Mouse (Mus musculus): ENCODE data around the gene Scarb2. TPM values are rescaled to one million over a fixed set of nuclear protein-coding genes. Genes with fewer than 3 reads are reported as not detected.
A peak's percentile ranks its signal among the peaks of the same experiment; 100 is the strongest.

Scarb2 gene
- polyA plus RNA-seq, 1 experiment from 2014 or later = 21.8 TPM

DNA sequence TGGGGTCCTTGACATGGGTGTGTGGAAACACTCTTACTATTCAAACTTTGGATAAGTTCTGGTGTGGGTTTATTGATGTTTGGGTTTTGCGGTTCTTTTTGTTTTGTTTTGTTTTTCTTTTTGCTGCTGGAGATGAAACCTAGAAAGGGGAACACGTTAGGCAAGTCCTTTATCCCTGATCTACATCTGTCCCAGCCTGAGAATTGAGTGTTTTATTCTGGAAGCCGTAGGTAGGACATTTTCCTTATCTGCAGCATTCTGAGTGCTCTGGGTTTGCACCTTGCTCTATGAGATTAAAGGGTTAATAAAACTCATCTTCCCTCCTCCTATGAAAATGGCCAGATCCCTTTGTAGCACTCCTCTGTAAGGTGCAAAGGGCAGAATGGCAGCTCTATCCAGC, 110.9 kb downstream of the Scarb2 start:
- H3K27ac ChIP-seq = no peak overlapping the region
- H3K9me3 ChIP-seq = no peaks in the 10 kb centered on the region
- WGBS = 85% methylated on average over 3 of the region's 3 CpGs
- no peaks in the 10 kb centered on the region for H3K4me1 ChIP-seq (replicated peaks)
- no peak overlapping the region for H3K4me3 ChIP-seq (replicated peaks)
- H3K27me3 ChIP-seq = peaks cover 34% of the 10 kb centered on the region
- H3K9ac ChIP-seq (replicated peaks) = no peak overlapping the region
- H3K4me2 ChIP-seq (replicated peaks) = no peak overlapping the region
- H3K36me3 ChIP-seq = no peaks in the 10 kb centered on the region
- ATAC-seq = no peak

GRCm38 (mm10) chr5:92393863-92394262, 112.8 kb downstream of the Scarb2 start:
- Histone ChIP-seq H3K27ac (no peak overlapping the region), H3K9me3 (no peaks in the 10 kb centered on the region), H3K9ac (replicated peaks) (no peak overlapping the region), H3K36me3 (no peaks in the 10 kb centered on the region), H3K4me1 (replicated peaks) (no peaks in the 10 kb centered on the region), H3K4me3 (replicated peaks) (no peak overlapping the region), H3K4me2 (replicated peaks) (no peak overlapping the region), H3K27me3 (peaks cover 40% of the 10 kb centered on the region)
- WGBS = 75% methylated on average over 10 of the region's 10 CpGs
- no peak for ATAC-seq

GRCm38 (mm10) chr5:92392542-92392941, 114.1 kb downstream of the Scarb2 start:
- no peaks in the 10 kb centered on the region for H3K4me1 ChIP-seq (replicated peaks)
- H3K27ac ChIP-seq = no peak overlapping the region
- peaks cover 40% of the 10 kb centered on the region for H3K27me3 ChIP-seq
- peak overlapping the region; percentile 41 for H3K4me2 ChIP-seq (replicated peaks)
- H3K9ac ChIP-seq (replicated peaks) = no peak overlapping the region
- peak overlapping the region; percentile 10 for H3K4me3 ChIP-seq (replicated peaks)
- 45% methylated on average over 18 of the region's 18 CpGs for WGBS
- H3K9me3 ChIP-seq = no peaks in the 10 kb centered on the region
- no peaks in the 10 kb centered on the region for H3K36me3 ChIP-seq
- ATAC-seq = no peak

Small RNA genes within 50 kb of the gene (microRNA-seq; reads per million reads assigned to microRNA genes)
- gene Mir6415 = not detected

Other genes starting within 250 kb of the Scarb2 start
- gene Naaa, start 228.7 kb downstream of the Scarb2 start, polyA plus RNA-seq (2015; fragmentation: Nextera tagmentation; extraction: Ambion mirVana) = 9.1 and 10.4 TPM in 2 replicates
- 32.6 and 34.2 TPM in 2 replicates for gene Sdad1, start 196.4 kb downstream of the Scarb2 start, polyA plus RNA-seq (2015; fragmentation: Nextera tagmentation; extraction: Ambion mirVana)
- gene Cxcl9, start 178.8 kb downstream of the Scarb2 start, polyA plus RNA-seq (2015; fragmentation: Nextera tagmentation; extraction: Ambion mirVana) = not detected in 2 replicates
- gene Art3, start 175.0 kb downstream of the Scarb2 start, polyA plus RNA-seq (2015; fragmentation: Nextera tagmentation; extraction: Ambion mirVana) = 2.9 and 5.6 TPM in 2 replicates
- gene Cxcl10, start 157.9 kb downstream of the Scarb2 start, polyA plus RNA-seq (2015; fragmentation: Nextera tagmentation; extraction: Ambion mirVana) = 0.28 and 0.31 TPM in 2 replicates
- gene Nup54, start 71.6 kb downstream of the Scarb2 start, polyA plus RNA-seq (2015; fragmentation: Nextera tagmentation; extraction: Ambion mirVana) = 53.7 and 58.5 TPM in 2 replicates
- not detected in 2 replicates for gene Fam47e, start 48.2 kb upstream of the Scarb2 start, polyA plus RNA-seq (2015; fragmentation: Nextera tagmentation; extraction: Ambion mirVana)
- gene Stbd1, start 96.2 kb upstream of the Scarb2 start, polyA plus RNA-seq (2015; fragmentation: Nextera tagmentation; extraction: Ambion mirVana) = 3.2 and 4.6 TPM in 2 replicates
- gene Ccdc158, start 168.4 kb upstream of the Scarb2 start, polyA plus RNA-seq (2015; fragmentation: Nextera tagmentation; extraction: Ambion mirVana) = 0.37 and 0.63 TPM in 2 replicates
- 2.4 and 2.5 TPM in 2 replicates for gene Shroom3, start 176.6 kb upstream of the Scarb2 start, polyA plus RNA-seq (2015; fragmentation: Nextera tagmentation; extraction: Ambion mirVana)